Mouse (Mus musculus) bone marrow, adult 2 months (tissue): ENCODE data around the gene Ifi27l2a.

ENCODE experiments used
- CTCF ChIP-seq: fragments of 200-500 bp; IDR thresholded peaks from 2 replicates; pipeline ENCODE4 v1.5.1; 2011; ENCODE audit warnings: low read length, control low read depth; ENCODE audit not compliant: control insufficient read depth, insufficient read depth
- POLR2A ChIP-seq: fragments of 200-500 bp; IDR thresholded peaks from 2 replicates; pipeline ENCODE4 v1.6.1; 2011; ENCODE audit warnings: low read depth, mild to moderate bottlenecking, control low read depth, low read length, borderline replicate concordance; ENCODE audit not compliant: control insufficient read depth

DNA sequence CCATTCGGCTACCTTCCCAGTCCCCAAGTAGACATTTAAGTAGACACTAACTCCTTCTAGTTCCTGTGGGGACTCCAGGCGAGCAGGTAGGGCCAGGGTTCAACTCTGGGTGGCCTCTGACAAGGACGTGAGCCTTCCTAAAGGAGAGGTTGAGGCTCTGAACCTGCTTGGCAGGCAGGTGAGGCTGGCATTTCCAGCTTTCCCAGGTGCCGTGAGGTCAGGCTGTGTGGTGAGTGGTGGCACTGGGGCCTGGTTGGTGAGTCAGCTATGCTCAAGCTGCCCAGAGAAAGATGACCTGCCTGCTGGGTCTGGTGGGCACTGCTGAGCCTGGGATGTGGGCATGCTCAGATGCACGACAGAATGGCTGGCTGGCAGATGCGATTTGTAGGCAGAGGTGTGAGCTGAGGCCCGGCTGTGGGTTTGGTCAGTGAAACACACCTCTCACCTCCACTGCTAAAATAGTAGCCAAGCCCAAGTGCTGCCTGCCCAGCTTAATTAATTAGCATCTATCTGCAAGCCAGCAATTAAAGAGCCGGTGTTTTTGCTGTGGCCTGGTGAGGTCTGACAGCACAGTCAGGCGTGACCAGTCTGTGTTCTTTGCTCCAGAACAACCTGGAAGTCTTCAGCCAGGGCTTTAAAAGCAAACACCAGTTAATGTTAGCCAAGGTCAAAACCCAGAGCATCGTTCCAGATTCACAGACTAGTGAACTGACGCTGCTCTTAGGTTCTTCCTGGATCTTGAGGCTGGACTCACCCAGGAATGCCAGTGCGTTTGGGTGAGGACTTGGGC is 47.8 kb downstream of the Ifi27l2a start:
- TF ChIP-seq POLR2A: no peak; the same call in 1 of the 2 replicates
- no peak for TF ChIP-seq CTCF
